Mouse (Mus musculus) hindbrain, embryonic 13.5 days (tissue): ENCODE measurements around the gene Cyren. TPM values are rescaled to one million over a fixed set of nuclear protein-coding genes. Genes with fewer than 3 reads are reported as not detected.

ENCODE experiments used
- ATAC-seq: fragments of 200-750 bp; cut with Nextera tagmentation; 2 replicates; pipeline ENCODE4 v1.8.0; 2017; ENCODE audit warnings: moderate TSS enrichment; ENCODE audit not compliant: low FRiP score
- H3K27ac ChIP-seq: fragments of 300-500 bp; sonication (generic); 2 replicates; pipeline ENCODE4 v1.5.1; 2015; ENCODE audit warnings: inconsistent platforms, mild to moderate bottlenecking, moderate library complexity
- H3K27me3 ChIP-seq: fragments of 300-500 bp; sonication (generic); 2 replicates; pipeline ENCODE4 v1.6.1; 2015; ENCODE audit warnings: mild to moderate bottlenecking, inconsistent platforms
- H3K36me3 ChIP-seq: fragments of 300-500 bp; sonication (generic); 2 replicates; pipeline ENCODE4 v1.6.1; 2015; ENCODE audit warnings: mild to moderate bottlenecking, inconsistent platforms
- H3K4me1 ChIP-seq: fragments of 300-500 bp; sonication (generic); replicated peaks from 2 replicates; pipeline ENCODE4 v1.6.1; 2015; ENCODE audit warnings: inconsistent platforms
- H3K4me2 ChIP-seq: fragments of 300-500 bp; sonication (generic); 2 replicates; pipeline ENCODE4 v1.6.1; 2015; ENCODE audit warnings: inconsistent platforms, mild to moderate bottlenecking, moderate library complexity
- H3K4me3 ChIP-seq: fragments of 300-500 bp; sonication (generic); 2 replicates; pipeline ENCODE4 v1.5.1; 2015; ENCODE audit warnings: mild to moderate bottlenecking, inconsistent platforms
- H3K9ac ChIP-seq: fragments of 300-500 bp; sonication (generic); 2 replicates; pipeline ENCODE4 v1.6.1; 2015; ENCODE audit warnings: mild to moderate bottlenecking, inconsistent platforms
- H3K9me3 ChIP-seq: fragments of 300-500 bp; sonication (generic); 2 replicates; pipeline ENCODE4 v1.6.1; 2016; ENCODE audit warnings: inconsistent platforms
- WGBS: fragments of 180-500 bp; shearing (Covaris S2); methylation state at CpG from one replicate; pipeline ENCODE4 v1.1.7; 2015; 5-methylcytosine and 5-hydroxymethylcytosine counted together
- polyA plus RNA-seq: library from polyadenylated mRNA; unstranded; fragments of >200 nt; fragmentation: Nextera tagmentation; extraction: Ambion mirVana; gene quantifications from 2 replicates; pipeline ENCODE4 v1.2.1, GENCODE M21; 2015

The Cyren gene
- polyA plus RNA-seq, 1 experiment from 2014 or later: 10.1 TPM

- H3K27ac ChIP-seq: no peak overlapping the region
- no peak for ATAC-seq
- peaks cover 17% of the 10 kb centered on the region for H3K4me1 ChIP-seq
- H3K4me2 ChIP-seq: no peak overlapping the region
- no peak overlapping the region for H3K4me3 ChIP-seq
- WGBS: 90% methylated on average over 7 of the region's 7 CpGs
- H3K9me3 ChIP-seq: no peaks in the 10 kb centered on the region
- H3K27me3 ChIP-seq: no peaks in the 10 kb centered on the region
- no peak overlapping the region for H3K9ac ChIP-seq
- H3K36me3 ChIP-seq: no peaks in the 10 kb centered on the region; the same call in 1 of the 2 replicates
Measured at GRCm38 (mm10) chr6:34871929-34872328, 5.9 kb downstream of the Cyren start.

- Histone ChIP-seq H3K9ac (no peak overlapping the region; the same call in 1 of the 2 replicates), H3K4me1 (0 out of 2 replicates have a peak, but pooled peaks cover 10% of the 10 kb centered on the region), H3K27ac (no peak overlapping the region), H3K36me3 (no peaks in the 10 kb centered on the region; the same call in 1 of the 2 replicates), H3K9me3 (no peaks in the 10 kb centered on the region), H3K4me3 (no peak overlapping the region), H3K4me2 (no peak overlapping the region), H3K27me3 (no peaks in the 10 kb centered on the region)
- no peak for ATAC-seq
- 82% methylated on average over 5 of the region's 5 CpGs for WGBS
Measured at GRCm38 (mm10) chr6:34870724-34871123, 7.1 kb downstream of the Cyren start.

- H3K9ac ChIP-seq: no peak overlapping the region
- 82% methylated on average over 5 of the region's 5 CpGs for WGBS
- no peaks in the 10 kb centered on the region; the same call in 1 of the 2 replicates for H3K36me3 ChIP-seq
- H3K4me2 ChIP-seq: no peak overlapping the region
- ATAC-seq: no peak
- no peaks in the 10 kb centered on the region for H3K9me3 ChIP-seq
- H3K27me3 ChIP-seq: no peaks in the 10 kb centered on the region
- H3K4me3 ChIP-seq: no peak overlapping the region
- no peak overlapping the region for H3K27ac ChIP-seq
- 0 out of 2 replicates have a peak, but pooled peaks cover 10% of the 10 kb centered on the region for H3K4me1 ChIP-seq
Measured at GRCm38 (mm10) chr6:34870136-34870535, 7.7 kb downstream of the Cyren start.

GRCm38 (mm10) chr6:34869225-34869915 is 8.5 kb downstream of the Cyren start:
- WGBS: 86% methylated on average over 13 of the region's 13 CpGs
- no peaks in the 10 kb centered on the region for H3K27me3 ChIP-seq
- no peak overlapping the region for H3K4me2 ChIP-seq

GRCm38 (mm10) chr6:34868507-34869217 is 9.2 kb downstream of the Cyren start:
- H3K4me1 ChIP-seq: 0 out of 2 replicates have a peak, but pooled peaks cover 6% of the 10 kb centered on the region
- H3K27me3 ChIP-seq: no peaks in the 10 kb centered on the region
- no peak overlapping the region for H3K4me3 ChIP-seq
- 85% methylated on average over 20 of the region's 20 CpGs for WGBS
- H3K4me2 ChIP-seq: no peak overlapping the region
- no peak for ATAC-seq
- H3K36me3 ChIP-seq: no peaks in the 10 kb centered on the region
- H3K9me3 ChIP-seq: no peaks in the 10 kb centered on the region
- H3K27ac ChIP-seq: no peak overlapping the region
- H3K9ac ChIP-seq: no peak overlapping the region

More at GRCm38 (mm10) chr6:34869225-34869915, 8.5 kb downstream of the Cyren start:
- Histone ChIP-seq H3K4me3 (no peak overlapping the region), H3K4me1 (0 out of 2 replicates have a peak, but pooled peaks cover 6% of the 10 kb centered on the region), H3K9me3 (no peaks in the 10 kb centered on the region), H3K27ac (no peak overlapping the region), H3K9ac (no peak overlapping the region), H3K36me3 (no peaks in the 10 kb centered on the region; the same call in 1 of the 2 replicates)
- no peak for ATAC-seq

GRCm38 (mm10) chr6:34867995-34868350 is 9.9 kb downstream of the Cyren start:
- no peak overlapping the region for H3K4me3 ChIP-seq
- no peaks in the 10 kb centered on the region for H3K36me3 ChIP-seq
- 78% methylated on average over 10 of the region's 10 CpGs for WGBS
- no peaks in the 10 kb centered on the region for H3K27me3 ChIP-seq
- ATAC-seq: no peak
- no peak overlapping the region for H3K4me2 ChIP-seq
- no peak overlapping the region for H3K27ac ChIP-seq
- H3K9me3 ChIP-seq: no peaks in the 10 kb centered on the region
- H3K4me1 ChIP-seq: 0 out of 2 replicates have a peak, but pooled peaks cover 6% of the 10 kb centered on the region
- no peak overlapping the region for H3K9ac ChIP-seq

GRCm38 (mm10) chr6:34867301-34867994 is 10.4 kb downstream of the Cyren start:
- Histone ChIP-seq H3K9me3 (no peaks in the 10 kb centered on the region), H3K4me2 (no peak overlapping the region), H3K36me3 (no peaks in the 10 kb centered on the region), H3K27ac (no peak overlapping the region), H3K4me3 (no peak overlapping the region), H3K27me3 (no peaks in the 10 kb centered on the region), H3K4me1 (0 out of 2 replicates have a peak, but pooled peaks cover 6% of the 10 kb centered on the region), H3K9ac (no peak overlapping the region)
- no peak for ATAC-seq
- 73% methylated on average over 16 of the region's 16 CpGs for WGBS

GRCm38 (mm10) chr6:34866786-34867185 is 11.1 kb downstream of the Cyren start:
- ATAC-seq: no peak
- no peak overlapping the region for H3K4me2 ChIP-seq
- no peak overlapping the region for H3K27ac ChIP-seq
- H3K27me3 ChIP-seq: no peaks in the 10 kb centered on the region
- no peaks in the 10 kb centered on the region for H3K36me3 ChIP-seq
- no peak overlapping the region for H3K4me3 ChIP-seq
- H3K9ac ChIP-seq: no peak overlapping the region
- H3K9me3 ChIP-seq: no peaks in the 10 kb centered on the region
- 27% methylated on average over 8 of the region's 8 CpGs for WGBS
- H3K4me1 ChIP-seq: 0 out of 2 replicates have a peak, but pooled peaks cover 6% of the 10 kb centered on the region

- H3K36me3 ChIP-seq: no peaks in the 10 kb centered on the region
Measured at GRCm38 (mm10) chr6:34865711-34866593, 11.9 kb downstream of the Cyren start.

GRCm38 (mm10) chr6:34865213-34865612 is 12.6 kb downstream of the Cyren start:
- Histone ChIP-seq H3K4me1 (0 out of 2 replicates have a peak, but pooled peaks cover 6% of the 10 kb centered on the region), H3K27ac (no peak overlapping the region), H3K36me3 (no peaks in the 10 kb centered on the region), H3K9ac (no peak overlapping the region), H3K4me3 (no peak overlapping the region), H3K27me3 (no peaks in the 10 kb centered on the region), H3K9me3 (no peaks in the 10 kb centered on the region), H3K4me2 (no peak overlapping the region)
- ATAC-seq: no peak
- WGBS: 81% methylated on average over 5 of the region's 5 CpGs

More at GRCm38 (mm10) chr6:34865711-34866593, 11.9 kb downstream of the Cyren start:
- 67% methylated on average over 7 of the region's 7 CpGs for WGBS
- Histone ChIP-seq H3K4me2 (no peak overlapping the region), H3K4me1 (0 out of 2 replicates have a peak, but pooled peaks cover 6% of the 10 kb centered on the region), H3K9me3 (no peaks in the 10 kb centered on the region), H3K9ac (no peak overlapping the region), H3K4me3 (no peak overlapping the region), H3K27ac (no peak overlapping the region), H3K27me3 (no peaks in the 10 kb centered on the region)
- no peak for ATAC-seq

GRCm38 (mm10) chr6:34863786-34864514 is 13.9 kb downstream of the Cyren start:
- Histone ChIP-seq H3K9ac (no peak overlapping the region), H3K27me3 (no peaks in the 10 kb centered on the region), H3K4me2 (no peak overlapping the region), H3K27ac (no peak overlapping the region), H3K4me3 (no peak overlapping the region), H3K4me1 (0 out of 2 replicates have a peak, but pooled peaks cover 6% of the 10 kb centered on the region), H3K36me3 (no peaks in the 10 kb centered on the region), H3K9me3 (no peaks in the 10 kb centered on the region)
- 75% methylated on average over 9 of the region's 9 CpGs for WGBS
- ATAC-seq: no peak
